Comparison of ENCODE assay signal across 11 mouse cellular contexts in genomic region chr7:116728379-116728778, GRCm38 (mm10).
A peak's percentile ranks its signal among the peaks of the same experiment; 100 is the strongest.
DNase-seq lines count a peak whose midpoint lies in the region; ATAC-seq and TF ChIP-seq lines count a peak whose summit lies in the region.
"Had no signal": no experiment of that assay in that cellular context is flagged by ENCODE, and none has a peak within 500 bp of the region (broad histone marks: within the 10 kb centered on the region; RNA-seq: fewer than 3 reads in every experiment).

No protein-coding gene starts in this region.

- TF ChIP-seq POLR2A in kidney, adult 2 months (IDR thresholded peaks at IDR 0.05; ENCODE audit: low read depth, low read length): no peak

- peak; percentile 8 for DNase-seq in kidney, adult 2 months
- no peak for DNase-seq in kidney, adult 11 months
- DNase-seq in brain, adult 2 months (ENCODE audit: low read depth, low spot score): peak; percentile 17
- peak; percentile 42 for DNase-seq in heart, adult 8-10 months (ENCODE audit: low spot score)
- peak; percentile 25 for DNase-seq in limb, embryonic 10.5 days (ENCODE audit: low spot score)
- no peak for DNase-seq in thymus, postnatal 25 days
- DNase-seq: lung, postnatal 36 days; thymus, adult 18-20 months had no signal

- H3K27ac ChIP-seq in kidney, adult 2 months (ENCODE audit: insufficient read depth, low read depth, low read length): no peak overlapping the region
- H3K27ac ChIP-seq in limb, embryonic 10.5 days: 0 out of 2 replicates have a peak overlapping the region, but pooled peaks have one; percentile 21
- H3K27ac ChIP-seq: intestine, embryonic 15.5 days had no signal

- no peak overlapping the region for H3K4me3 ChIP-seq in kidney, adult 2 months (ENCODE audit: insufficient read depth, low read depth, low read length)
- H3K4me3 ChIP-seq in limb, embryonic 10.5 days: no peak overlapping the region
- H3K4me3 ChIP-seq: intestine, embryonic 15.5 days had no signal

- no peaks in the 10 kb centered on the region for H3K4me1 ChIP-seq in kidney, adult 2 months (ENCODE audit: control insufficient read depth, insufficient read depth, low read length)
- peaks cover 20% of the 10 kb centered on the region for H3K4me1 ChIP-seq in limb, embryonic 10.5 days
- H3K4me1 ChIP-seq: intestine, embryonic 15.5 days had no signal

- WGBS in kidney, adult 2 months: 16% methylated on average over 2 of the region's 2 CpGs
- WGBS in limb, embryonic 10.5 days: 65% methylated on average over 2 of the region's 2 CpGs

- no peak for TF ChIP-seq CTCF in kidney, adult 2 months (conservative IDR thresholded peaks at IDR 0.05; ENCODE audit: insufficient read depth, insufficient read length, low read depth, low read length)

- no peaks in the 10 kb centered on the region for H3K9me3 ChIP-seq in limb, embryonic 10.5 days (replicated peaks)
- H3K9me3 ChIP-seq: intestine, embryonic 15.5 days had no signal

- H3K27me3 ChIP-seq in kidney, adult 2 months (replicated peaks; ENCODE audit: control insufficient read depth, insufficient read depth, low read length): no peaks in the 10 kb centered on the region
- no peaks in the 10 kb centered on the region for H3K27me3 ChIP-seq in limb, embryonic 10.5 days (ENCODE audit: low read depth, poor library complexity, severe bottlenecking)
- H3K27me3 ChIP-seq: CH12.LX; intestine, embryonic 15.5 days had no signal

- no peaks in the 10 kb centered on the region for H3K36me3 ChIP-seq in kidney, adult 2 months (ENCODE audit: control insufficient read depth, insufficient read depth, low read length)
- H3K36me3 ChIP-seq in limb, embryonic 10.5 days: no peaks in the 10 kb centered on the region
- H3K36me3 ChIP-seq: intestine, embryonic 15.5 days had no signal

- no peak for ATAC-seq in megakaryocyte progenitor cell, adult 5-6 weeks (replicated peaks; ENCODE audit: poor library complexity)
- ATAC-seq: intestine, embryonic 15.5 days had no signal

Comparison
In these comparisons a context has a peak if more than half of its experiments do, and no peak if none do; other contexts are left out.
1. DNase-seq: peak in kidney, adult 2 months (single experiment), brain, adult 2 months (single experiment), heart, adult 8-10 months (single experiment) and limb, embryonic 10.5 days (single experiment); none in kidney, adult 11 months (single experiment) and thymus, postnatal 25 days (single experiment).